25 mouse cellular contexts compared by ENCODE assay signal in genomic region chr5:80791658-80792057, GRCm38 (mm10).
A peak's percentile ranks its signal among the peaks of the same experiment; 100 is the strongest.
DNase-seq lines count a peak whose midpoint lies in the region; ATAC-seq lines count a peak whose summit lies in the region.
"Had no signal": no experiment of that assay in that cellular context is flagged by ENCODE, and none has a peak within 500 bp of the region (broad histone marks: within the 10 kb centered on the region; RNA-seq: fewer than 3 reads in every experiment).

No protein-coding gene starts in this region.

- WGBS in heart, embryonic 11.5 days (ENCODE audit: insufficient replicate concordance), result 85% methylated on average over 1 of the region's 1 CpGs

- no peak overlapping the region for H3K27ac ChIP-seq in heart, embryonic 11.5 days (ENCODE audit: low read depth, low read length)
- H3K27ac ChIP-seq: embryonic facial prominence, embryonic 13.5 days; embryonic facial prominence, embryonic 15.5 days; forebrain, embryonic 10.5 days; forebrain, embryonic 12.5 days; forebrain, embryonic 15.5 days had no signal

- no peak overlapping the region for H3K4me3 ChIP-seq in heart, embryonic 11.5 days (ENCODE audit: low read depth, low read length)
- H3K4me3 ChIP-seq: embryonic facial prominence, embryonic 13.5 days; embryonic facial prominence, embryonic 15.5 days; erythroblast, embryonic 14.5 days; forebrain, embryonic 10.5 days; forebrain, embryonic 12.5 days; forebrain, embryonic 15.5 days had no signal

- H3K9me3 ChIP-seq in heart, embryonic 11.5 days (replicated peaks; ENCODE audit: control insufficient read depth, low read length), result no peaks in the 10 kb centered on the region
- H3K9me3 ChIP-seq: embryonic facial prominence, embryonic 13.5 days; embryonic facial prominence, embryonic 15.5 days; forebrain, embryonic 10.5 days; forebrain, embryonic 12.5 days; forebrain, embryonic 15.5 days; G1E had no signal

- DNase-seq in 416B (ENCODE audit: low read depth) (peak; percentile 63), liver (no peak)
- no peak for DNase-seq in heart, postnatal 25 days (ENCODE audit: low spot score)
- DNase-seq: adrenal gland, adult 8-10 months; adrenal gland, postnatal 14 days; adrenal gland, postnatal 36 days; cerebellum, adult 11-12 months; cerebellum, adult 2 months; cerebellum, adult 9-10 months; cerebellum, postnatal 10 days; cerebellum, postnatal 25 days; embryo, embryonic 11 days; forebrain, postnatal 0 days had no signal

- ATAC-seq in common myeloid progenitor, adult 5-6 weeks (replicated peaks; ENCODE audit: low read depth, poor library complexity, severe bottlenecking), result peak; percentile 85
- ATAC-seq in hematopoietic stem cell, adult 5-6 weeks (replicated peaks in 1 of 2; ENCODE audit: insufficient read depth in 1 of 2, low FRiP score in 2 of 2, low TSS enrichment in 1 of 2, low read depth in 1 of 2, poor library complexity in 2 of 2, severe bottlenecking in 2 of 2), result peak; percentile 96 to 98
- ATAC-seq in heart, embryonic 11.5 days (replicated peaks; ENCODE audit: insufficient number of reproducible peaks, low FRiP score, low TSS enrichment), result no peak
- ATAC-seq: activated CD4-positive, CD25-positive, alpha-beta regulatory T cell, adult 4 months; forebrain, embryonic 15.5 days; forebrain, postnatal 0 days; Patski had no signal

- H3K36me3 ChIP-seq in heart, embryonic 11.5 days (ENCODE audit: control insufficient read depth, insufficient read depth, low read length), result no peaks in the 10 kb centered on the region
- H3K36me3 ChIP-seq: embryonic facial prominence, embryonic 13.5 days; embryonic facial prominence, embryonic 15.5 days; forebrain, embryonic 10.5 days; forebrain, embryonic 12.5 days; forebrain, embryonic 15.5 days; G1E had no signal

- intact Hi-C loops in heart, postnatal 25 days (cut with DNase I), result no loop called here

- no peaks in the 10 kb centered on the region for H3K4me1 ChIP-seq in heart, embryonic 11.5 days (ENCODE audit: control insufficient read depth, insufficient read depth, low read length)
- H3K4me1 ChIP-seq: embryonic facial prominence, embryonic 13.5 days; embryonic facial prominence, embryonic 15.5 days; forebrain, embryonic 10.5 days; forebrain, embryonic 12.5 days; forebrain, embryonic 15.5 days had no signal

- H3K27me3 ChIP-seq in heart, embryonic 11.5 days (ENCODE audit: control insufficient read depth, insufficient read depth, low read length), result no peaks in the 10 kb centered on the region
- H3K27me3 ChIP-seq: embryonic facial prominence, embryonic 13.5 days; embryonic facial prominence, embryonic 15.5 days; forebrain, embryonic 12.5 days; forebrain, embryonic 15.5 days; Patski had no signal

- no peak overlapping the region for H3K9ac ChIP-seq in heart, embryonic 11.5 days (ENCODE audit: low read depth, low read length)
- H3K9ac ChIP-seq: embryonic facial prominence, embryonic 13.5 days; embryonic facial prominence, embryonic 15.5 days; forebrain, embryonic 12.5 days; forebrain, embryonic 15.5 days; forebrain, postnatal 0 days had no signal

- H3K4me2 ChIP-seq in heart, embryonic 11.5 days, result no peak overlapping the region
- H3K4me2 ChIP-seq: embryonic facial prominence, embryonic 13.5 days; embryonic facial prominence, embryonic 15.5 days; forebrain, embryonic 12.5 days; forebrain, embryonic 15.5 days had no signal
